Mouse (Mus musculus) spleen, adult 2 months (tissue): Measurements from ENCODE around the gene Ust.

Experiments used
- CTCF ChIP-seq: fragments of 200-500 bp; IDR thresholded peaks from 2 replicates; pipeline ENCODE4 v1.5.1; 2011; ENCODE audit warnings: mild to moderate bottlenecking, inconsistent platforms; ENCODE audit not compliant: insufficient read depth, insufficient read length, insufficient replicate concordance; ENCODE audit errors: extremely low read depth
- POLR2A ChIP-seq: fragments of 200-500 bp; IDR thresholded peaks from 2 replicates; pipeline ENCODE4 v1.6.1; 2011; ENCODE audit warnings: low read depth, low read length, inconsistent platforms

DNA sequence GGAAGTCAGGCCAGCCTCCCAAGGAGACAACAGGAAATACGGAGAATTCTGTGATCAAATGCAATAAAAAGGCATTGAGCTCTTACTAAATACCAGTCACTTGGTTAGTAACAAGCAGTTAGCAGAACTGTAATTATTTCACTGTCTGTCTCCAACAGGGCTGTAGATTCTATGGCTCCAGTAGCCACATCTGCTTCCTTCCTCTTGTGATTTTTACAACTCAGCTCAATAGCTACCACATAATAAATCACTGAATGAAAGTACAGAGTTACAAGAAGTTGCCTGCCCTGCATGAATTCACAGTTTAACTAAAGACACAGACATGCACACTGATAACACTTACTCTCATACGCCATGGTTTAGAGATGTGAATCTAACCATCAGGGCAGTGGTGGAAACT, 176.1 kb downstream of the Ust start:
- TF ChIP-seq CTCF (no peak), POLR2A (no peak)
